Mouse (Mus musculus): ENCODE measurements at regions not wholly inside any gene's neighbourhood (a gene's known extent, or its start where the extent isn't known, plus 50 kb on each side); places are given as distances from the start of the nearest gene placed in this dataset.

DNA sequence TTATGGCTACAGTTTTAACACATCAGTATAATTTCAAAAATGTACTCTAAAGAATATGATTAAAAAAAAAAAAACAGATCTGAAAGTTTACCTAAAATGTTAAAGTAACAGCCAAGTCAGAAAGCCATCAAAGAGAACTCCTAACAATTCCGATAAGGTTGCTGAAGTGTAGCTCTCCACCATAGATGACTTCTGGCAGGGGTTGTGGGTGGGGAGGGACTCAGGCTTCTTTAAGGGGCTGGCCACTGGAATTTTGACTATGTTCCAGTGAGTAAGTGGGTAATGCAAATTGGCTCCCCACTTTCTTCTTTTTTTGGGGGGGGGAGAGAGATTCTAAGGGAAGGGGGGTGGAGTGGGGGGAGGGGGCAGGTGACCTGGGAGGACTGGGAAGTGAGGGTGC lies 98.0 kb downstream of the Brms1l start:
- TF ChIP-seq EP300 (optimal IDR thresholded peaks at IDR 0.05), result no peak
- no peak for TF ChIP-seq CTCF (IDR thresholded peaks at IDR 0.05; ENCODE audit: low read depth)

Measured in stomach, postnatal 0 days (tissue).